Mouse (Mus musculus): ENCODE data around the gene Phkg1. TPM values are rescaled to one million over a fixed set of nuclear protein-coding genes. Genes with fewer than 3 reads are reported as not detected.
"Not testable (repeated sequence)": the region's sequence is repeated elsewhere in the genome, so short reads cannot be mapped to it uniquely, and the experiment has no call there.

Phkg1 gene
- polyA plus RNA-seq, 1 experiment, result 4.2 TPM

DNA sequence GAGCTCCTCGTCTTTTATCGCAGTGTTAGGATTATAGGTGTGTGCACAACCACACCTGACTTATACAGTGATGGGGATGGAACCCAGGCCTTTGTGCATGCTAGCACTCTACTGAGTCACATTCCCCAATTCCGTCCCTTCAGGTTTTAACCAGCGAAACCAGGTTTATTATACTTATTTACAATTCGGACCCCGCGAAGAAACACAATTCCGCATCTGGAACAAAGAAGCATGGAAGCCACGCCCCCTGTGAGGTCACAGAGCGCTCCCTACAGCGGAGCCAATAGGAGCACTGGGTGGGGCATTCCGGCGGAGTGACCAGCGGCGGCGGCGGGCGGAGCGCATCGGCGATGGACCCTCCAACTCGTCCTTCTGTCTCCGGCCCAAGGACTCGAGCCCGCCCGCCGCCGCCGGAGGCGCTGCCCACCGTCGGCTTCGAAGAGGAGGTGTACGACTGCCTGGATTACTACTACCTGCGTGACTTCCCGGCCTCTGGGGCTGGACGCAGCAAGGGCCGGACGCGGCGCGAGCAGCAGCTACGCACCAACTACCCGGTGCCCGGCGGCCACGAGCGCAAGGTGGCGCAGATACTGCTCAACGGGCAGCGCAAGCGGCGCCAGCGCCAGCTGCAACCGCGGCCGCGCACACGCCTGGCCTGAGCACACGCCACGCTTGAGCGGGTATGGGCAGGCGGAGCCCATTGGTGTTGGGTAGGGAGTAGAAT is 10.1 kb upstream of the Phkg1 start, which contains the start of gene Nupr1l:
Nupr1l (plus strand) TSS at position 299 of the 724 bp plus-strand sequence.
- DNase-seq (ENCODE audit: low spot score), result peak; percentile 86

DNA sequence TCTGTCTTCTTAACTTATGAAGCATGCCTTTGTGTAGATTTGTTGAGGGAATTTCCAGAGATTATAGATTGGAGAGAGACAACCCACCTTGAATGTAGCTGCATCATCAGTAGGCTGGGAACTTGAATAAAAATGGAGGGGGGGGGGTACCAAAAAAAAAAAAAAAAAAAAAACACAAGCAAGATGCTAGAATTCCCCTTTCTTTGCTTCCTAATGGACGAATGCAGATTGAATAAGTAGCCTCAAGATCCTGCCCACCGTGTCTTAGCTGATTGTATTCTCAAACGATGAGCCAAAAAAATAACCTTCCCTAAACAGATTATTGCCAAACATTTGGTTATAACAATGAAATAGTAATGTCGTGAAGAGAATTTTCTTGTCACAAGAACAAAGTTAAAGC is 9.4 kb upstream of the Phkg1 start:
- DNase-seq (ENCODE audit: low spot score), result no peak

DNA sequence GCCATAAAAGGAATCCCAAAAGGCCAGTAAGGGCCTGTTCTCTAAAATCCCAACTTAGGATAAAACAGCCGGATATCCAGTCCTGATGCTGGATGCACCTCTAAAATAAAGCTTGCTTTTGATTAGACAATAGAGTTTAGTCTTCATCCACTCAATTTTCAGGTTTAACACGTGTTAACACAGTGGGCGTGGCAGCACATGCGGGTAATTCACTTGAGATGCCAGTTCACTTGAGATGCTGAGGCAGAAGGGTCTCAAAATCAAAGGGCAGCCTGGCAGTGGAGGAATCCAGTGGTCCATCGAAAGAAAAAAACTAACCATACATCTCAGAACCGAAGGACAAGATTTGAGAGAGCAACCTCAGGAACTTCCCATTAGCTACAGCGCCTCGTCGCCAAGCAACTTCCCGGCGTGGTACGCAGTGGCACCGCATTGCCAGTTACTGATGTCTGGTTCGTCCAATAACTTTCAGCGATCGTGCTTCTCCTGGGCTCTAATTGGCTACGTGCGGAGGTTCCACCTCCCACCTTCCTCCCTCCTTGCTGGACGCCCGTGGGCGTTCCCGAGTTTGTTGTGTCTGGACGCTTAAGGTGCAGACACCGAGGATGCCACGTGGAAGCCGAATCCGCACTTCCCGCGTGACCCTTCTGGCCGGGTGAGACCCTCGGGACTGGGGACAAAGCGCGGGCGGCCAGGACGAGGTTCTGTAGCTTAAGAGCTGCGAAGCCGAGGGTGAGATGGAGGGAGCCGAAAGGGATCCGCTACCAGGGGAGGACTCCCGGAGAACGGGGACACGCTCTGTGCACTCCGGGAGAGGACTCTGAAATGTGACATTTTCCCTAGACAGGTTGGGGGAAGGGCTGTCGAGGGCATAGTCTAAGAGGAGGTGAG is 2.9 kb downstream of the Phkg1 start, which contains the start of gene Zbed5:
Zbed5 (plus strand) TSS at position 526 of the 891 bp plus-strand sequence.
- peak; percentile 60 for DNase-seq (ENCODE audit: low spot score)

DNA sequence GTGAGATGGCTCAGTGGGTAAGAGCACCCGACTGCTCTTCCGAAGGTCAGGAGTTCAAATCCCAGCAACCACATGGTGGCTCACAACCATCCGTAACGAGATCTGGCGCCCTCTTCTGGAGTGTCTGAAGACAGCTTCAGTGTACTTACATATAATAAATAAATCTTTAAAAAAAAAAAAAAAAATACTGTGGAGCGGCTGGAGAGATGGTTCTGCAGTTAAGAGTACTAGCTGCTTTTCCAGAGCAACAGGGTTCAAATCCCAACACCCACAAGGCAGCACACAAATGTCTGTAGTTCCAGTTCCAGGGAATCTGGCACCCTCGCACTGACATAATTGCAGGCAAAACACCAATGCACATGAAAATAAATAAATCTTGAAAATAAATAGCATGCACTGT is 8.0 kb downstream of the Phkg1 start:
- DNase-seq (ENCODE audit: low spot score), result not testable (repeated sequence)

DNA sequence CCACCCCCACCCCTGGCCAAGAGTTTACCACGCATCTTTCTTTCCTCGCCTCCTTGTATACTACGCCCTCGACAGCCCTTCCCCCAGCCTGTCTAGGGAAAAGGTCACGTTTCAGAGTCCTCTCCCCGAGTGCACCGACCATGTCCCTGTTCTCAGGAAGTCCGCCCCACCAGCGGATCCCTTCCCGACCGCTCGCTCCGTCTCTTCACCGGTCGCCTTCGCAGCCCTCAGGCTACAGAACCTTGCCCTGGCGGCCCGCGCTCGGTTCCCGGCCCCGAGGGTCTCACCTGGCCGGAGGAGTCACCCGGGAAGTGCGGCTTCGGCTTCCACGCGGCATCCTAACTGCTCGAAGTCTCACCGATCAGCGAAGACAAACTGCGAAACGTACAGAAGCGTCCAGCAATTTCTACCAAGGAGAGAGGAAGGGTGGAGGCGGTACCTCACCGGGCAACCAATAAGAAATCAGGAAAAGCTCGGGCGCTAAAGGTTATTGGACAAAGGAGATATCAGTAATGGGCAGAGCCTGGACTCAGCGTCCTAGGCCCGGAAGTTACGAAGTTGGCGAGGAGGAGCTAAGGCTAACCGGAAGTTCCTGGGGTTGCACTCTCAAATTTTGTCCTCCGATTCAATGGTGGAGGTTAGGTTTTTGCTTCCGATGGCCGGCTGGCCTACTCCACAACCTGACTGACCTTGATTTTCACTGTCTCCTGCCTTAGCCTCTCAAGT is 11.3 kb downstream of the Phkg1 start, which contains the start of gene Chchd2:
Chchd2 (minus strand) TSS at position 560 of the 726 bp plus-strand sequence.
- DNase-seq (ENCODE audit: low spot score), result peak; percentile 81

DNA sequence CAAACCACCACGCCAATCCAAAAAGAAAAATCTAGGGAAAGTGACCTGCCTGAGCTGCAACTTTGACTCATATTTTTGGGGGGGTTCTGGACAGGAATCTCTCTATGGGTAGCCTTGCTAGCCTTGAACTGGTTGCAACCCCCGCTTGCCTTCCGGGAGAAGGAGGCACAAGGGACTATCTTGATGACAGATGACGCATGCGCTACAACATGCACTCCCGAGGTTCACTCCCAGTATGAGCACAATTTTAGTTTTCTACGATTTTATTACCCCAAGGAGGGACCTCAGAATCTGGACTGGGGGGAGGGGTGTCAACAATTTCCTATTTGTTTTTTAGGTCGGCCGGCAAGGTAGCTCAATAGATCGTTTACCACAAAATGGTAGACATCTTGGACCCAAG is 12.1 kb downstream of the Phkg1 start:
- DNase-seq (ENCODE audit: low spot score), result no peak

DNA sequence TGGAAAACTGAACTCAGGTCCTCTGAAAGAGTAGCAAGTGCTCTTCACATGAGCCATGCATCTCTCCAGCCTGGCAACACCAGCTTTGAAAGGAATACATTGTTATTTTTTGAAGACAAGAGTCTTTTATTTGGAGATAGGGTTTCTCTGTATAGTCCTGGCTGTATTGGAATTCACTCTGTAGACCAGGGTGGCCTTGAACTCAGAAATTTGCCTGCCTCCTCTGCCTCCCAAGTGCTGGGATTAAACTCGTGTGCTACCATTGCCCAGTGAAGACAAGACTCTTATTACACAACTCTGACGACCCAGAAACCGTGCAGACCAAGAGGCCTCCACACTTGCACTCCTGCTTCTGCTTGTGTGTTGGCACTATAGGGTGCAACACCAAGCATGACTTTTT is 18.5 kb downstream of the Phkg1 start:
- no peak for DNase-seq (ENCODE audit: low spot score)

DNA sequence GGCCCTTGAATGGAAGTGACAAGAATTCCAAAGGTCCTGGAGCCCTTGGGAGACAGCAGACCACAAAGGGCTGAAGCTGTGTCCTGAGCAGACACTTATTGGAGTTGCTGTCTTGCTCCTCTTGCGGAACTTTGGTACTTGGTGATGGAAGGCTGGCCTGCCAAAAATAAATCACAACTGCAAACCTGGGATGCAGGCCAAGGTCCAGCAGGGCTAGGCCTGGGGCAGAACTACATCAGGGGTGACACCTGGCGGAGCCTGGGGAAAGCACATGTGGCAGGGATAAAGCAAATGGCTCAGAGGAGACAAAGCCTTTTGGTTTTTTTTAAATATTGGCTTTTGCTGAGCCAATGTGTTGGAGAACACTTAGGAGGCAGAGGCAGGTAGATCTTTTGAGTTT is 19.4 kb downstream of the Phkg1 start:
- DNase-seq (ENCODE audit: low spot score), result no peak

DNA sequence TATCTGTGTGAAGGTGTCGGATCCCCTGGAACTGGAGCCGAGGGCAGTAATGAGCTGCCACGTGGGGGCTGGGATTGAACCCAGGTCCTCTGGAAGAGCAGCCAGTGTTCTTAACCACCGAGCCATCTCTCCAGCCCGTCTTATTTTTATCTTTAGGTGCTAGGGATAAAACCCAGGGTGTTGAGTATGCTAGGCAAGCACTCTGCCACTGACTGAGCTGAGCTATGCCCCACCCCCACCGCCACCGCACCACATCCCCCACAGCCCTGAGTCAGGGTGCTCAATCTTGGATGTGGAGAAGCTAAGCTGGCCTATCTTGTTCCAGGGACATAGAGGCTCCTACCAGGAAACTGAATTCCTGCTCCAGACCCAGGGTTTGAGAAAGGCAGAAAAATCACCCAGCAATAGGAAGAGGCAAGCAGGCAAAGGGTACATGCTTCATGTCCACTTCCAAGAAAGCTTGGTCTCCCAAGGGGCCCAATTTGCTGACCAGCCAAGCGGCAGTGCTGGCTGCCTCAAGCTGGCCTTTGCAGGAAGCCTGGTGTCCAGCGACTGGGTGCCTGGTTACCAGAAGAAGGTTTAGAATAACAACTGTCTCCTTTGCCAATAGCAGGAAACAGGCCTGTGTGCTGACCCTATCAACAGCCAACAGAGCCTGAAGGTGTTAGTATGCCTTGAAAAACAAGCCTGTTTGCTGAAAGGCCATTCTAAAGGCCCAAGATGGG is 20.5 kb downstream of the Phkg1 start:
- no peak for DNase-seq (ENCODE audit: low spot score)

DNA sequence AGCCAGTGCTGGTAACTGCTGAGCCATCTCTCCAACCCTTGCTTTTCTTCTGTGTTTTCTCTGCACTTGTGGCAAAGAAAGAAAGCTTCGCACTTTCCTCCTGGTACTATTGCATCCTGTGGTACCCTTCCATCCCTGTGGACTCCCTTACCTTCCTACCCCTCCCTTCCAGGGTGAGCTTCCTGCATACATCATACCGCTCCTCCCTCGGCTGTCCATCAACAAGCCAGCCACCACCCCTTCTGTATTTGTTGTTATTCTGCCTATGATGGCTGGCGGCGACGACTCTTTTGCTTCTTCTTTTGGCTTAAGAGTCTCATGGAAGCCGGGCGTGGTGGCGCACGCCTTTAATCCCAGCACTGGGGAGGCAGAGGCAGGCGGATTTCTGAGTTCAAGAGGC is 23.3 kb downstream of the Phkg1 start:
- DNase-seq (ENCODE audit: low spot score), result no peak

DNA sequence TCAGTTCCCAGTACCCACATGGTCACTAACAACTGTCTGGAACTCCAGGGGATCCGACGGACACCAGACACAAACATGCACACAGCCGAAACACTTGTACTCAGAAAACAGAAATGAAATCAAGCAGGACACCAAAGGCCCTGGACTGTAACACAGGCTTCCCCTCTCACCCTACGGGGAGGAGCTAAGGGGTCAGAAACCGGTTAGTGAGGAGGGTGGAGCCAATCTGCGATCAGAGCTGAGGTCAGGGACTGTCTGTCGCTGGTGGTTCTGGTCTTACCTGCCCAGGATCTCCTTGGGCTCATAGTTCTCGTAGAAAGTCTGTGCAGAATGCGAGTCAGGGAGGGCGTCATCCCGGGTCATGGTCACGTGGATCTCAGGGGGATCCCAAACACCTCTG is 24.4 kb downstream of the Phkg1 start:
- DNase-seq (ENCODE audit: low spot score), result no peak

DNA sequence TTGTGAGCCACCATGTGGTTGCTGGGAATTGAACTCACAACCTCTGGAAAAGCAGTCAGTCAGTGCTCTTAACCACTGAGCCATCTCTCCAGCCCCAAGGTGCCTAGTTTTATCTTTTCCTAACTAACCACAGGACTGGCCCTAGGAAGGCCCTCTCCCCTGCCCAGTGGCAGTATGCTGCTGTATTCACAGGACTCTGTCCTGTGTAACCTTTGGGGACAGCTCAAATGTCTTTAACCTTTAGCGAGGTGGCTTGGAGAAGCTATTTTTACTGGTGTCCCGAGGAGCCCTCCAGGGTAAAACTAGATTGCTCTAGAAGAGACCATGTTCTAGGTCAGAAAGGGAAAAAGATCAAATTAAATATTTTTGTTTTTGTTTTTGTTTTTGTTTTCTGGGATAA is 27.1 kb downstream of the Phkg1 start:
- DNase-seq (ENCODE audit: low spot score), result no peak

DNA sequence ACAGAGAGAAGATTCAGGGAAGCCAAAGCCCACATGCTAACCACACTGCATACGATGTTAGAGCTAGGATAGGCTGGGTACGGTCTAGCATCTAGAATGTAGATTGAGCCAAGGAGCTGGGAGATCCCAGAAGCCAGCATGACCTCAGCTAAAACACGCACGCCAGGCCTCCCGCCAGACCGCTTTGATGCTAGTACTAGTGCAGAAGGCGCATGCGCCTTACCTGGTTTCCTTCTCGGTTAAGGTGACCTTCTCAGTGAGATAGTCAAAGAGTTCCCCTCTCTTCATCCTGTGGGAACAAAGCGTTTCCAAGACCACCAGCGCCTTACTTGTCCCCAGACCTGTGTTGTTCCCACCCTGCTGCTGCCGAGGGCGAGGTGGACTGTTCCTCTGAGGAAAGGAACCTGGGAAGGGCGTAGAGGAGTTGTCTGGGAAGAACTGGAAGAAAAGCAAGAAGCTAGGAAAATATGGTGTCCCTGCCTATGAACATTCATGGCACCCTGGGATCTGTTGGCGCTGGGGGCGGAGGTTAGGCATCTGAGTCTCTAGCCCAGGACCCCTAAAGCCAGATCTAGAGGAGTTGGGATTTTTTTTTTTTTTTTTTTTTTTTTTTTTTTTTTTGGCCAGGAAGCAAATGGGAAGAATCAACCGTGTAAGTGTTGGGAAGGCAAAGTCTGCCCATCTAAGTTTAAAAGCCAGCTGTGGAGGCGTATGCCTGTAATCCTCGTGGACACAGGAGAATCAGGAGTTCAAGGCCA is 28.9 kb downstream of the Phkg1 start:
- DNase-seq (ENCODE audit: low spot score), result no peak

DNA sequence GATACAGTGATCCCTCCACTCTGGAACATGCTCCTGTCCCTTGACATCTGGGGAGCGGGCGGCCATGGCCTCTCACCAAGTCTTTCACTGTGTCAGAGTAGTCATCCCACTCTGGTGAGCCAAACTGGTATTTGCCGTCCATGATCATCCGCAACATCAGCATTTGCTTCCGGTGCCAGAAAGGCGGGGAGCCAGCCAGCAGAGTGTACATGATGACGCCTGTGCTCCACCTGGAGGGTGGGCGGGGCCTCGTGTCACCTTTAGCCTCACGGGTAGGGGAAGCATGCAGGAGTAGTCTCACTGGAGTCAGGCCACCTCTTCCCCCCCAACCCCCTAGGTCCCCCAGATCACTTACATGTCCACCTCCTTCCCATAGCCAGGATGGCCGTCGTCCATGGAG is 32.5 kb downstream of the Phkg1 start:
- no peak for DNase-seq (ENCODE audit: low spot score)

DNA sequence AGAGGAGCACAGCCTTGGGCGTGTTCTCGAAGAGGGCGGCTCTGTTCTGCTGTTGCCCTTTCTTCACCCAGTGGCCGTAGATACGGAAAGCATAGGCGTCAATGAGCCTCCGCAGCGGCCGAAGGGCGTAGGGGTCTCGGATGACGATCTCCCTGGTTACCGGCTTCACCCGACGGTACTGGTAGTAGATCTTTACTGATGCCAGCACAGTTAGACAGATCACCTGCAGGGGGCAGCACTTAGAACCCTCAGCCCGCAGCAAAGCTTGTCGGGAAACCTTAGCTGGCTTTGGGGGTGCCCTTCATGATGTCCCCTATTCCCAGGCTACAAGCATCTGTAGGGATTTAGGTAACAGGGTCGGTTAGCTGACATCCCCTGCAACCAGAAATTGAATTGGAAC is 33.9 kb downstream of the Phkg1 start:
- no peak for DNase-seq (ENCODE audit: low spot score)

DNA sequence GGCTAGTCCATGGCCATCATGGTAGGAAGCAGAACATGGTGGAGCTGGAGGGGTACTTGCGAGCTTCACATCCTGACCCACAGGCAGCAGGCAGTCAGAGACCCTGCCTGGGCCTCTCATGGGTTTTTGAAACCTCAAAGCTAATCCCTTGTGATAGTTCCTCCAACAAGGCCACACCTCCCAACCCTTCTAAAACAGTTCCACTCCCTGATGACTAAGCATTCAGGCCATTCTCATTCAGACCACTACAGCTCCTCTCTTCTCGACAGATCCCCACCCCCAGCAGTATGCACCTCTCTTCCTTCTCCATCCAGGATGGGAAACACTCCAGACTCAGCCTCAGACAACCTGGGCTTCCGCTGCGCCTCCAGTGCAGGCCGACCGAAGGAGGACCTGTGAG is 36.0 kb downstream of the Phkg1 start:
- DNase-seq (ENCODE audit: low spot score), result no peak

DNA sequence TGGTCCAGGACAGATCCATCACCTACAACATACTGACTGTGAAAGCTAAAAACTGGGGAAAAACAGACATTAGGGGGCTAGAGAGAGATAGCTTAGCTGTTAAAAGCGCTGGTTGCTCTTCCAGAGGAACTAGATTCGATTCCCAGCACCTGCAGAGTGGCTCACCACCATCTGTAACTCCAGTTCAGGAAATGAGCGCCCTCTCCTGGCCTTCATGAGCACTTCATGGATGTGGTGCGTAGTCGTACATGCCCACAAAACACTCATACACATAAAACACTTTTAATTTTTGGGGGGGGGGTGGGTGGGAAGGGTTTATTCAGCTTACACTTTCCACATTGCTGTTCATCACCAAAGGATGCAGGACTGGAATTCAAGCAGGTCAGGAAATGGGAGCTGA is 41.9 kb downstream of the Phkg1 start:
- no peak for DNase-seq (ENCODE audit: low spot score)

DNA sequence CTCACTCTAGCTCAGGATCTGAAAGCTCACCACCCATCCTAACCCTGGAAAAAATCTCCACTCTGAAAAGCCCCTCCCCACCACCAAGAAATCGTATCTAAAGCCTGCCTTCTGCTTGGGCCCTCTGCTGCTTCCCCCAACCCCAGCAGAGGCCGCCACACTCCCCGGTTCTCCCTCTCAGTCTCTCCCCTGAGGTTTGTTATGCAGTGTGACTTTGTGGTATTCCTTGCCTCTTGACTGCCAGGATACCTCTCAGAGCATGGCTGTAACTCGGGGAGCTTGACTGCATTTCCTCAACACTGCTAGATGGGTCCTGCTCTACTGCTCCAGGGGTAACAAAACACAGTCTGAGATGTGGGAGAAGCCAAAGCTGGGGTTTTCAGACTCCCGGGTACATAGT is 43.2 kb downstream of the Phkg1 start:
- DNase-seq (ENCODE audit: low spot score), result no peak

DNA sequence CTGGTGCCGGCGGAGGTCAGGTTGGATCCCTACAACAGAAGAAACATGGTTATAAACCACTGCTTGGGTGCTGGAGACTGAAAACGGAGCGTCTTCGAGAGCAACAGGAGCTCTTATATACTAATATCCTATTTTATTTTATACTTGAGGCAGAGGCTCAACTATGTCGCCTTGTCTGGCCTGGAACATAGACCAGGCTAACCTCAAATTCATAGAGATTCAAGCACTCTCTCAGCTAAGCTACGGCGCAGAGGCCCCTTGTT is 50.9 kb downstream of the Phkg1 start:
- DNase-seq (ENCODE audit: low spot score), result no peak

DNA sequence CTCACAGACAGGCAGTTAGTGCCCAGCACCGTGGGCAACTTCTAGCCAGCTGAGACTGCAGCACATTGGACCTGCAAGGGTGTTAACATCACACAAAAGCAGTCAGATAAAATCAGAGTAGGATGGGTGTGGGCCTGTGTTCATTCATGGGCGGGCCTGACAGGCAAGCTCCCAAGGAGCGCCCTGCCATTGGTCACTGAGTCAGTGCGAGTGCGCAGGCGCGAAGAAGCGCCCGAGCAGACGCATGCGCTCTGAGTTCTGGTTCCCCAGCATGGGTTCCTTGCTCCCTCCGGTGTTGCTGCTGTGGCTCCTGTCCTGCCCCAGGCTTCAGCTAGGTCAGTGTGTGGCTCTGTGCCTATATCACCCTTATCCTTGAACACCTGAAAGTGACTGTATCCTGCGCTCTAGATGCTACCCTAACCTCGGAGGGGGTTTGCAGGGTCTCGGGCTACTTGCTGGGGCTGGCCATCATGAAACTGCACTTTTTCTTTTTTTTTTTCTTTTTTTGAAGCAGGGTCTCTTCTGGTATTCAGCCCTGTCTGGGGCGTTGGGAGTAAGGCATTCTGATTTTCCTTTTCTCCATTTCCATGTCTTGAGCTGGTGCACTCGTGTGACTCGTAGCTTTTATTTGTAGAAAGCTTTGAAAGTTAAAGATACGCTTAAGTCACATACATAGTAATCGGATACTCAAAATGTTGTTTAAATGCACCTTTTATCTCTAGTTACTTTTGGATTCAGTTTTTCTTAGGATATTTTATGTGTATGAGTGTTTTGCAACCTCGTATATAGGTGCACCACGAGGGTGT is 51.4 kb downstream of the Phkg1 start, which contains the start of gene Sumf2:
Sumf2 (plus strand) TSS at position 235 of the 806 bp plus-strand sequence.
- peak; percentile 94 for DNase-seq (ENCODE audit: low spot score)
